Mouse (Mus musculus) layer of hippocampus, postnatal 10 days (tissue): Measurements from ENCODE around the gene Slc22a14. TPM values are rescaled to one million over a fixed set of nuclear protein-coding genes. Genes with fewer than 3 reads are reported as not detected.

Source experiments
- DNase-seq, 2 experiments: peaks; one replicate each; pipeline ENCODE4 v3.0.0; 2021; ENCODE audit warnings: low spot score in 2 of 2
- total RNA-seq, 2 experiments: library from RNA; stranded (reverse); gene quantifications; 2 replicates each; pipeline ENCODE4 v1.2.3; 2021

Slc22a14 gene
- total RNA-seq, 2 experiments from 2014 or later: not detected

DNA sequence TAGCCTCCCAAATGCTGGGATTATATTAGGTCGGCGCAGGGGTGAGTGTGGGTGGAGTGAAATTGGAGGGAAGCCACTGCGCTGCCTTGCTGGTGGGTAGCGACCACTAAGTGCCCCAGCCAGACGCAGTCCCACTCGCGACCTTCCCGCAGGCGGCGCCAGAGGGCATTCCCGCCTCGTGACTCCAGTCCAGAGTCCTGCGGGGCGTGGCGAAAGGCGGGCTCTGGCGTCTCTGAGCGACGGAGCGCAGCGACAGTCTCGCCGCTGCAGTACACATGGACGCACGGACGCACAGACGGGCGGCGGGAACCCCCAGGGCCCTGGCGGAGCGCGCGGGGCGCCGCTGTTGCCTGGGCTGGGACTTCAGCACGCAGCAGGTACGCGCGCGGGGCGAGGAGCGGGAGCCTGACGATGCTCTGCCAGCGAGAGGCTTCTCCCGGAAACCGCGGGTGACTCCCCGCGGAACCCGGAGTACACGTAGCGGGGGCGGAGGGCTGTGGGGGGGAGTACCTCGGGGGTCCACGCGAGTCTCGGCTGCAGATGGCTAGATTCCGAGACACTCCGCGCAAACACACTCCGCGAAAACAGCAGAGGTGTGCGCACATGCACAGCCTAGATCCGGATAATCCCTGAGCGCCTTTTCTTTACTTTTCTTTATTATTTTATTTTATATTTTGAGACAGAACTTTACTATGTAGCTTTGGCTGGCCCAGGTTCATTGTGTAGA, 7.9 kb downstream of the Slc22a14 start, which contains the start of gene Xylb:
Xylb (plus strand) TSS at position 51 of the 727 bp plus-strand sequence.
- DNase-seq: peak; percentile 91 to 92

- no peak for DNase-seq
These were observed 9.4 kb downstream of the Slc22a14 start for GRCm38 (mm10) chr9:119355943-119356342.

DNA sequence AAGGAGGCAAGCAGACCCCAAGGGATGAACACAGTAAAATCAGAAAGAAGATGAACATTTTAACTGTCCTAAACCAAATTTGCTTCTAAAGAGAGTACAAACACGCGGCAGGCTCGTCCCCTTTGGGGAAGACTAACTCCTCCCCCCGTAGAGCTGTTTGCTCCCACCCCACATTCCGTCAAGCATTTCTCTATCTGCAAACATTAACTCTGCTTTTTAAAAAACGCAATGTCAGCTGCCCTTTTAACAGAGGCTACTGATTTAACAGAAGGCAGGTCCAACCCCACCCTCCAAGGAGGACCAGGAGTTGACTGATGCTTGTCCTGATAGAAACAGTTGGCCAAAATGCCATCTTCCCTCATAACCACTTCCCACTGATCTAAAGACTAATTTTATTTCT, 11.4 kb downstream of the Slc22a14 start:
- DNase-seq: no peak

DNA sequence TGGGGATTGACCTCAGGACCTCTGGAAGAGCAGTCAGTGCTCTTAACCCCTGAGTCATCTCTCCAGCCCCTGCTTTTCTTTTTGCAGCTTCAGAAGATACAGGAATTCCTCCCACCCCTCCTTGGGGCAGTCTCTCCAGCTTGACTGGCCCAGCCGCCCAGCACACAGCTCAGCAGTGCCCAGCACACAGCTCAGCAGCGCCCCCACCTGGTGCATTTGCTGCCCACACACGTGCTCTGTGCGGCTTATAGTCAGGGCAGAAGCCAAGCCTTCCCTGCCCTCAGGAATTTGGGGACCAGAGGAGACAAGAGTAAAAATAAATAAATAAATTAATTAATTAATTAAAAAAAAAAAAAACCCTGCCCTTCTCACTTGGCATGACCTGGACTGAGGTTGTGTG, 13.3 kb downstream of the Slc22a14 start:
- peak; percentile 79 to 81 for DNase-seq

DNA sequence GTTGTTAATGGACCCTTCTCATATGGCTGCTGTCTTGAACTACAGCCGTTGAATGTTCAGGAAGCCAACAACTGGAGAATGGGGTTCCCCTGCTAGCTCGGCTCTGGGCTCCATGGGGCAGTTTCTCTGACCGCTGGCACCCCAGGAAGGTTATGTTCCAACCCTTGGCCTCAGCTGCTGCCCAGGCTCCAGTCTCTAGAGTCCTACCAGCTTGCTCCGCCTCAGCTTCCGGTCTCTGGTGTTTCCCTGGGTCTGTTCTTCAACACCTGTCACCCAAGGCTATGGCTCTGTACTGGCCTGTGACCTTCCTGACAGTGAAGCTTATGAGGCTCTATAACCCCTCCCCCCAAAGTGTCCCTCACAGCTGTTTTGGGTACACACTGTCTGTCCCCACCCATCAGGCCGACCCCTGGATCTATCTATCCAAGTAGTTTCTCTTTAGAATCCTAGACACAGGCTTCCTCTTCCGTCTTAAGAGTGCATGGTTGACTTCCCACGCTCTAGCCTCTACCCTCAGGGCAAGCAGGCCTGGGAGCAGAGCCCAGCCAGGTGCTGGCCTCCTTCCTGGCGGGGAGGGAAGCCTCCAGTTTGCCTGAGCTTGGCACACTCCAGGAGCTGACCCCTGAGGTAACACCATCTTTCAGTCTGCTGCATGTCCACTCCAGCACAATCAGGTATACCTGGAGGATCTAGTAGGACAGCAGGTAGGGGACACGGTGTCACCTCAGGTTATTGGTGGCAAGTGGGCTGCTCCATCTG, 14.2 kb downstream of the Slc22a14 start:
- DNase-seq: no peak

GRCm38 (mm10) chr9:119350531-119350930, 14.8 kb downstream of the Slc22a14 start:
- DNase-seq: no peak

GRCm38 (mm10) chr9:119346376-119346775, 19.0 kb downstream of the Slc22a14 start:
- DNase-seq: no peak

DNA sequence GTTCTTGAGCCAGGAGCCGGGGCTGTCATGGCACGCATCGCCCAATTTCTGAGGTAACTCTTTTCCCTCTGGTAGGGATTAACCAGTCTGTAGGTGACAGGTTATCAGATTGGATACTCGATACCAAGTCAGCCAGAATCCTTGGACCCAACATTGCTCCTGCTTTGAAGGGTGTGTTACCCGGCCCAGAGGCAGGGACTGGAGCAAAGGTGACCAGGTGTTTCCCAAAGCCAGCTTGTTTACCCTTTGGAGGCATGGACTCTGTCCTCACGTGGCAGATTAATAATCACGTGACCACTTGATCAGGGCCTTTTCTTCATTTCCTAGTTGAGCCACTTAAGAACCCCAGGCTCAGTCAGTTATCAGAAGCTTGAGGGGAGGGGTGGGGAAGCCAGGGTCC, 22.6 kb downstream of the Slc22a14 start:
- no peak for DNase-seq

- peak; percentile 89 to 91 for DNase-seq
These were observed 24.2 kb downstream of the Slc22a14 start, which contains the start of gene Myd88 for GRCm38 (mm10) chr9:119340909-119341816. TSS of gene Myd88 (minus strand) at chr9:119341411.

- DNase-seq: no peak
These were observed 25.2 kb downstream of the Slc22a14 start for GRCm38 (mm10) chr9:119340212-119340580.

DNA sequence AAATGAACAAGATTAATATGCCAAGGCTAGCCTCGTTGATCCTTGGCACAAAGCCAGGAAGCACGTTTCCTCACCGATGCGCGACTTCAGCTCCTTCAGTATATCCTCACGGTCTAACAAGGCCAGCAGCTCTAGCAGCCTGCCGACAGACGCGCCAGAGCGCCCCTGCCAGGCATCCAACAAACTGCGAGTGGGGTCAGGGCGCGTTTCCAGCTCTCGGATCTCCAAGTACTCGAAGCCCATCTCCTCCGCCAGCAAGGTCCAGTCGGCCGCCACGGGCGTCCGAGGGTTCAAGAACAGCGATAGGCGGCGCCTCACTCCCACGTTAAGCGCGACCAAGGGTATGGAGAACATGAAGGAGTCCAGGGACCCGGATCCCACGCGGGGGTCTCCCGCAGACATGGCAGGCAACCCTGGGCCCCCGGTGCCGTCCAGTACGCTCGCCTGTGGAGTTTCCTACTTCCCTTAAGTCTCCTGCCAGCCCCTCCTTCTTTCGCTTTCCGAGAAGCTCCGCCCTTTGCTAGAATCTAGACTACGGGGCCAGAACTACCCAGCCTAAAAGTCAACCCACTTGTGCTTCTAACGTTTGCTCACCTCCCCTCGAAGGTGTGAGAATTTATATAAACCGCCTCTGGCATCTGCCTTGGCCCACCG, 25.7 kb downstream of the Slc22a14 start, which contains the start of gene Acaa1a:
Acaa1a (plus strand) TSS at position 119 of the 654 bp plus-strand sequence.
- peak; percentile 64 to 68 for DNase-seq

GRCm38 (mm10) chr9:119339106-119339505, 26.2 kb downstream of the Slc22a14 start:
- DNase-seq: no peak

DNA sequence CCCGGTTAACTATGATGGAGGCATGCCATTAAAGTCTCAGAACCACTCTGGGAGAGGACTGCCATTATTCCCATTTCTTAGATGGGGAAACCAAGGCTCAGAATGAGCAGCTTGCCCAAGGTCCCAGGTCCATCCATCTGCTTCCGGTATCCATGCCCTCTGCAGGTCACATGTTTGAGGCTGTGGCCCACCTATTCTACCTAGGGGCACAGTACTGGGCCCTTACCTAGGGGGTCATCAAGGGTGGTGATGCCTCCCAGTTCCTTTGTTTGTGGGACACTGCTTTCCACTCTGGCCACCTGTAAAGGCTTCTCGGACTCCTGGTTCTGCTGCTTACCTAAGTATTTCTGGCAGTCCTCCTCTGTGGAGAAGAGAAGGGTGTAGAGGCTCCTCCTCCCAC, 27.0 kb downstream of the Slc22a14 start:
- DNase-seq: no peak

DNA sequence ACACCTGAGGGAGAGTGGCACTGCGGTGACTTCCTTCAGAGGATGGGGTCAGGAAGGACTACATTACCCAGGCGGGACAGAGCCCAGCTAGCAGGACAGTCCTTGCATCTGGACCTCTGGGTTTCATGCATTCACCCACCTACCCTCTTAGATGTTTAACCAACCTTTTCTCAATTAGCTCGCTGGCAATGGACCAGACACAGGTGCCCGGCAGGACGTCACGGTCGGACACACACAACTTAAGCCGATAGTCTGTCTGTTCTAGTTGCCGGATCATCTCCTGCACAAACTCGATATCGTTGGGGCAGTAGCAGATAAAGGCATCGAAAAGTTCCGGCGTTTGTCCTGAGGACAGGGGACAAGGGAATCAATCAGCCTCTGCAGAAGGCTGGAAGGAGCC, 27.5 kb downstream of the Slc22a14 start:
- DNase-seq: no peak

DNA sequence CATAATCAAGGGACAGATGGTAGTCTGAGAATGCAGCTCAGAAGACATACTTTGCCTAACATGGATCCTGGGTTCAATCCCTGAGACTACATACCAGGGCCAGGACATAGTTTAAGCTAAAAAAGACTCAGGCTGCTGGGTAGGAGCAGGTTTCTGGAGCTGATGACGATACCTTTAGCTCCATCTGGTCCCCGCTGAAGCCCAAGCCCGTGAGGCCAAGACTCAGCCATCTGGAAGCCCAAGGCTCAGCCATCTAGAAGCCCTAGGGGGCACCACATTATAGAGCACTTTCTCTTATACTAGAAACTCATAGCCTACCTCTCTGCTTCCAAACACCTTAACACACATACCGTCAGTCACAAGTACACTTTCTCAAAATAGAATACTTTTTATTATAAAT, 29.8 kb downstream of the Slc22a14 start:
- no peak for DNase-seq

- no peak for DNase-seq
These were observed 30.5 kb downstream of the Slc22a14 start for GRCm38 (mm10) chr9:119334834-119335233.

DNA sequence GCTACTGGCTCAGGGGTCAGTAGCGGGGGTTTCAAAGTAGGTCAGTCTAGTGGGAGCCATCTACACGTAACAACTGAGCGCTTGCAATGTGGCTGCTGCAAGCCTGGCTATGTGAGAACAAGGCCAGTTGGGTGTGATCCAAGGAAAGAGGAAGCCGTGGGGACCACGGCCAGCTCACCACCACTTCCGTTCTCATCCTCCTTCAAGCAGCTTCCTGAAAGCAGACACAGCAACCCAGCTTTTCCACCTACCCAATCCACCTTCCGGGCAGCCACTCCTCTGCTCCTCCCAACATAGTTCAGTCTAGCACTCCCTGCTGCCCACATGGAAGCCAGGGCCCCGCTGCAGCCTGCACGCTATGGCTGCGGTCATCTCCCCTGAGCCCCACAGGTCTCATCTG, 31.0 kb downstream of the Slc22a14 start:
- DNase-seq: no peak

- no peak for DNase-seq
These were observed 35.0 kb downstream of the Slc22a14 start for GRCm38 (mm10) chr9:119330186-119330963.

GRCm38 (mm10) chr9:119328488-119328887, 36.9 kb downstream of the Slc22a14 start:
- DNase-seq: no peak

DNA sequence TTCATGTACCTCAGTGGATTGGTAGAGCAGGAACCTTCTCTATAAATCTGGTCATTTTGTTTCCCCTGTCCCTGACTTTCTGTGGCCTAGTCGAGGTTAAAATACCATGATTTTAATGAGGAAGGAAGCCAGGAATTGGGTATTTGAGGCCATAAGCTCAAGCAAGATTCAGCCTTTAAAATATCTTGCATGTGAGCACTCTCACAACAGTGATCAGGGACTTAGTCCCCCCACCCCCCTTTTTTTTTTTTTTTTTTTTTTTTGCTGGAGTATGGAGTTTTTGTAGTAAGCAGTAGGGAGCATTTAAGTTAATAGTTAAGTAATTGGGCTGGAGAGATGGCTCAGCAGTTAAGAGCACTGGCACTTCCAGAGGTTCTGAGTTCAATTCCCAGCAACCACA, 41.2 kb downstream of the Slc22a14 start:
- no peak for DNase-seq
